Mouse (Mus musculus): ENCODE measurements around the gene Fzr1. TPM values are rescaled to one million over a fixed set of nuclear protein-coding genes. Genes with fewer than 3 reads are reported as not detected.

Gene Fzr1
- polyA plus RNA-seq, 1 experiment from 2014 or later, result 146 TPM

GRCm38 (mm10) chr10:81344421-81345161 lies 33.7 kb downstream of the Fzr1 start:
- H3K4me2 ChIP-seq, result no peak overlapping the region
- peaks cover 29% of the 10 kb centered on the region for H3K4me1 ChIP-seq
- H3K9me3 ChIP-seq (replicated peaks), result no peaks in the 10 kb centered on the region
- H3K27ac ChIP-seq (replicated peaks), result no peak overlapping the region
- no peaks in the 10 kb centered on the region for H3K36me3 ChIP-seq
- WGBS, result 52% methylated on average over 8 of the region's 8 CpGs
- H3K27me3 ChIP-seq (replicated peaks), result peaks cover 67% of the 10 kb centered on the region
- H3K4me3 ChIP-seq (replicated peaks), result no peak overlapping the region
- no peak for ATAC-seq (ENCODE audit: low FRiP score)
- H3K9ac ChIP-seq (replicated peaks), result no peak overlapping the region

GRCm38 (mm10) chr10:81342686-81343505 lies 35.4 kb downstream of the Fzr1 start, which contains the start of gene Gipc3:
Gipc3 (minus strand) TSS chr10:81343266.
- Histone ChIP-seq H3K27me3 (replicated peaks) (peaks cover 66% of the 10 kb centered on the region), H3K27ac (replicated peaks) (no peak within 1 kb of the TSS), H3K9me3 (replicated peaks) (no peaks in the 10 kb centered on the region), H3K4me2 (peak within 1 kb of the TSS; percentile 76), H3K4me3 (replicated peaks) (peak within 1 kb of the TSS; percentile 41), H3K9ac (replicated peaks) (peak within 1 kb of the TSS; percentile 46), H3K4me1 (peaks cover 19% of the 10 kb centered on the region), H3K36me3 (no peaks in the 10 kb centered on the region)
- no peak for ATAC-seq (ENCODE audit: low FRiP score)
- 4% methylated on average over 61 of the region's 67 CpGs for WGBS

DNA sequence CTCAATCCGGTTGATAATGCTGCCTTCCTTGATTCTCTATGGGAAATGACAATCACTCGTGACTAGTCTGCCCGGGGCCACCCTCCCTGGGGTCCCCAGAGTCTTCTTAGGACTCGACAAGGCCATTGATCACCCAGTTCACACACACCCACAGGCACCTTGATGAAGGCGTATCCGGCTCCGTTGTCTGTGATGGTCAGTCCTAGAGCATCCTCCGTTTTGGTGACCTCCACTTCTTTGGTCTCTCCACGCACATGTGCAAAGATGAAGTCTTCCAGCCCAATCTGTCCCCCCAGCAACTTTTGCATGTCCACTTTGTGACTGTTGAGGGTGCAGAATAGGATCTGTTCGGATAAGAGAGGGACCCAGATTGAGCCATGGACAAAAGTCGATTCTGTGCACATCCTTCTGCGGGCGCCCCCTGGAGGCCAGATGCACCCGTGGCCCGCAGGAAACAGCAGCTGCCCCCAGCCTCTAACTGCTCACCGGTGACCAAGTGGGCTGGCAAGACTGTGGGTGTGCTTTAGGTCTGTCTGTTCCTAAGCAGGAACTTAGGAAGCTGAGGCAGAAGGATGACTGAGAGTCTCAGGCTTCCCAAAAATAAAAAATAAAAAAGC lies 36.9 kb downstream of the Fzr1 start:
- Histone ChIP-seq H3K27me3 (replicated peaks) (peaks cover 73% of the 10 kb centered on the region), H3K9ac (replicated peaks) (no peak overlapping the region), H3K4me3 (replicated peaks) (no peak overlapping the region), H3K4me1 (peaks cover 11% of the 10 kb centered on the region), H3K27ac (replicated peaks) (no peak overlapping the region), H3K36me3 (no peaks in the 10 kb centered on the region), H3K9me3 (replicated peaks) (no peaks in the 10 kb centered on the region), H3K4me2 (no peak overlapping the region)
- ATAC-seq (ENCODE audit: low FRiP score), result no peak
- 35% methylated on average over 16 of the region's 16 CpGs for WGBS

- Histone ChIP-seq H3K9me3 (replicated peaks) (no peaks in the 10 kb centered on the region), H3K27me3 (replicated peaks) (peaks cover 72% of the 10 kb centered on the region), H3K9ac (replicated peaks) (no peak overlapping the region), H3K4me1 (peaks cover 8% of the 10 kb centered on the region), H3K4me2 (no peak overlapping the region), H3K36me3 (no peaks in the 10 kb centered on the region), H3K27ac (replicated peaks) (no peak overlapping the region), H3K4me3 (replicated peaks) (no peak overlapping the region)
- ATAC-seq (ENCODE audit: low FRiP score), result no peak
- 37% methylated on average over 17 of the region's 17 CpGs for WGBS
Observed at GRCm38 (mm10) chr10:81340551-81341332, 37.6 kb downstream of the Fzr1 start.

DNA sequence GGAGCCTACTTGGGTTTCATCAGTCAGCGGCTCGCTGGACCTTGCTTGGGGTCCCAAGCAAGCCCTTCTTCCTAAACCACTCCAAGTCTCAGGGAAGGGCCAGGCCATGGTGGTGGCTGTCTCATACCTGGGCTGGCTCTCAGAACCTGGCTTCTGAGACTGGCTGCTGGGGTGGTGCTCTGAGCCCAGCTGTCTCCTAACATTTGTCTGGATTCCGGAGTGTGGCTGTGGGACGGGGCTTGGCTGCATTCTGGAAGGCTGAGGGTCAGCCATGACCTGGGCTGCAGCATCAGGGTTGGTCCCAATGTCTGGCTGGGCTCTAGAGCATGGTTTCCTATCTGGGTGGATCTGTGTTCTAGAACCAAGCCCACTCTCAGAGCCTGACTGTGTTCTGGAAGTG lies 41.8 kb downstream of the Fzr1 start:
- Histone ChIP-seq H3K4me3 (replicated peaks) (no peak overlapping the region), H3K27me3 (replicated peaks) (peaks cover 63% of the 10 kb centered on the region), H3K9ac (replicated peaks) (no peak overlapping the region), H3K36me3 (no peaks in the 10 kb centered on the region), H3K9me3 (replicated peaks) (no peaks in the 10 kb centered on the region), H3K4me1 (peaks cover 8% of the 10 kb centered on the region; the same call in 1 of the 2 replicates), H3K27ac (replicated peaks) (0 out of 2 replicates have a peak overlapping the region, but pooled peaks have one; percentile 9), H3K4me2 (no peak overlapping the region)
- ATAC-seq (ENCODE audit: low FRiP score), result no peak
- 93% methylated on average over 4 of the region's 4 CpGs for WGBS

- Histone ChIP-seq H3K4me2 (no peak overlapping the region), H3K36me3 (no peaks in the 10 kb centered on the region), H3K9ac (replicated peaks) (no peak overlapping the region), H3K27me3 (replicated peaks) (peaks cover 56% of the 10 kb centered on the region), H3K4me3 (replicated peaks) (no peak overlapping the region), H3K4me1 (peaks cover 8% of the 10 kb centered on the region; the same call in 1 of the 2 replicates), H3K9me3 (replicated peaks) (no peaks in the 10 kb centered on the region), H3K27ac (replicated peaks) (0 out of 2 replicates have a peak overlapping the region, but pooled peaks have one; percentile 9)
- no peak for ATAC-seq (ENCODE audit: low FRiP score)
- WGBS, result 40% methylated on average over 18 of the region's 19 CpGs
Observed at GRCm38 (mm10) chr10:81335393-81336340, 42.6 kb downstream of the Fzr1 start.

DNA sequence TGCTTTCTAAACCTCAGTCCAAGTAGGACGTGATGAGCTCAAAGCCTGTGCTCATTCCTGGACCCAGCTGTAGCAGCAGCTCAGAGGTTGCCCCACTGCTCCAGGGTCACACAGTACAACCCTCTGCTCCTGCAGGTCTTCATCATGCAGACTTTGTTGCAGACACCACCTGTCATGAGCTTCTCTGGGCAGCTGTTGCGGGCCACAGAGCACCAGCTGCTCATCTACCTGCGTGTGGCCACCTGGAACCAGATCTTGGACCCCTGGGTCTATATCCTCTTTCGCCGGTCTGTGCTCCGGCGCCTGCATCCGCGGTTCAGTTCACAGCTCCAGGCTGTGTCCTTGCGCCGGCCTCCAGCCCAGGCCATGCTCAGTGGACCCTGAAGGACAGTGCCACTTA lies 44.0 kb downstream of the Fzr1 start:
- ATAC-seq (ENCODE audit: low FRiP score), result no peak
- Histone ChIP-seq H3K27ac (replicated peaks) (no peak overlapping the region), H3K36me3 (no peaks in the 10 kb centered on the region), H3K9me3 (replicated peaks) (no peaks in the 10 kb centered on the region), H3K4me1 (peaks cover 8% of the 10 kb centered on the region; the same call in 1 of the 2 replicates), H3K27me3 (replicated peaks) (peaks cover 51% of the 10 kb centered on the region), H3K4me2 (no peak overlapping the region), H3K4me3 (replicated peaks) (no peak overlapping the region), H3K9ac (replicated peaks) (no peak overlapping the region)
- WGBS, result 75% methylated on average over 11 of the region's 11 CpGs

DNA sequence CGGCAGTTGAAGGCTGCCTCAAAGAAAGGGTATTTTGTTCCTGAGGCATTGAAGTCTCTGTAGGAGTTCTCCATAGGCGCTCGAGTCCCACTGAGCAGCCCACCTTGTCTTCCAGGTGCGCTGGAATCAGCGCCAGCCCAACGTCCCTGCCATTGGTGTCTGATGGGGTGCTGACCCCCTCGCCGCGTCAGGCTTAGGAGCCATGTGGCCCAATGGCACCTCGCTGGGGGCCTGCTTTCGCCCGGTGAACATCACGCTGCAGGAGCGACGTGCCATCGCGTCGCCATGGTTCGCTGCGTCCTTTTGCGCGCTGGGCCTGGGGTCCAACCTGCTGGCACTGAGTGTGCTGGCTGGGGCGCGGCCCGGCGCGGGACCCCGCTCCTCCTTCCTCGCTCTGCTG lies 46.0 kb downstream of the Fzr1 start:
- no peak for ATAC-seq (ENCODE audit: low FRiP score)
- no peaks in the 10 kb centered on the region for H3K9me3 ChIP-seq (replicated peaks)
- H3K27me3 ChIP-seq (replicated peaks), result peaks cover 38% of the 10 kb centered on the region
- H3K4me1 ChIP-seq, result peaks cover 8% of the 10 kb centered on the region; the same call in 1 of the 2 replicates
- no peak overlapping the region for H3K27ac ChIP-seq (replicated peaks)
- H3K4me2 ChIP-seq, result peak overlapping the region; percentile 7; the same call in 1 of the 2 replicates
- H3K9ac ChIP-seq (replicated peaks), result no peak overlapping the region
- WGBS, result 22% methylated on average over 29 of the region's 29 CpGs
- peaks cover 4% of the 10 kb centered on the region for H3K36me3 ChIP-seq
- H3K4me3 ChIP-seq (replicated peaks), result no peak overlapping the region

- Histone ChIP-seq H3K27ac (replicated peaks) (no peak overlapping the region), H3K36me3 (peaks cover 26% of the 10 kb centered on the region), H3K4me2 (peak overlapping the region; percentile 15; the same call in 1 of the 2 replicates), H3K4me3 (replicated peaks) (no peak overlapping the region), H3K9me3 (replicated peaks) (no peaks in the 10 kb centered on the region), H3K9ac (replicated peaks) (no peak overlapping the region), H3K27me3 (replicated peaks) (peaks cover 34% of the 10 kb centered on the region), H3K4me1 (peaks cover 8% of the 10 kb centered on the region; the same call in 1 of the 2 replicates)
- WGBS, result 63% methylated on average over 4 of the region's 4 CpGs
- no peak for ATAC-seq (ENCODE audit: low FRiP score)
Observed at GRCm38 (mm10) chr10:81330007-81330406, 48.3 kb downstream of the Fzr1 start.
